Mouse (Mus musculus): ENCODE data around the gene Rpl6. TPM values are rescaled to one million over a fixed set of nuclear protein-coding genes. Genes with fewer than 3 reads are reported as not detected.

Gene Rpl6
- 1,725 to 1,892 TPM (median 1,807 TPM) in 4 replicates for total RNA-seq (2023)

DNA sequence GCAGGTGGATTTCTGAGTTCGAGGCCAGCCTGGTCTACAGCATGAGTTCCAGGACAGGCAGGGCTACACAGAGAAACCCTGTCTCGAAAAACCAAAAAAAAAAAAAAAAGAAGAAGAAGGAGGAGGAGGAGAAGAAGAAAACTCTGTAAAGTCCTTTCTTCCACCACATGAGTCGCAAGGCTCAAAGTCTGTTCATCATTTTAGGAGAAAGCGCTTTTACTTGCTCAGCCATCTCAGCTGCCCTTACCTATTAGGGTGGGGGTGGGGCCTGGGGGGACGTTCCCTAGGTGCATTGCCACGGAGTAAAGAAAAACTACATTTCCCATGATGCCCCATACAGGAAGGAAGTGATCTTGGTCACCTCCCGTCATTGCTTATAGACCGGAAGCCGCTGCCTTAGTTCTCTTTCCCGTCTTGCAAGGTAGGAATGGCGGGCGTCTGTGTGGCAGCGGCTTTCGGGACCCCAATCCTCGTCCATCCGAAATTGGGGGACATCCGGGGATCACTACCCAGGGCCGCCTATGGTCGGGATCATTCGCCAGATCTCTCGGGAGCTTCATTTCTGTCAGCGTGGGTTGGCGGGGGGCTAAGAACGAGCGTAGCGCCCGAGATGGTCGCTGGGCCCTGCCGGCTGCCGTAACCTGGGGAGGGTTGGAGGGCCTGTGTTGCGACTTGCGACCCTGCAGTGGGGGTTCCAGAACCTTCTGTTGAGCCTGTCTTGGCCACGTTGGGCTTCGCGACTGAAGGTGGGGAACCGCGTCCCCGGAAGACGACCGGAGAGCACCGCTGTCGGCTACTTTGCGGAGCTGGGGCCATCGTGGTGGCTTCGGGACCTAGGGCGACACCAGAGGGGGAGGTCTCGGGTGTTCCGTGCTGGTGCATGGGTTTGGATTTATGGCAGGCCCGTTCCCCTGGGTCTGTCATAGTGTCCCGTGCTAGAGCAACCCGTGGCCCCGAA is at the start of gene Rpl6:
Rpl6 (plus strand) TSS at position 350 of the 958 bp plus-strand sequence.

DNA sequence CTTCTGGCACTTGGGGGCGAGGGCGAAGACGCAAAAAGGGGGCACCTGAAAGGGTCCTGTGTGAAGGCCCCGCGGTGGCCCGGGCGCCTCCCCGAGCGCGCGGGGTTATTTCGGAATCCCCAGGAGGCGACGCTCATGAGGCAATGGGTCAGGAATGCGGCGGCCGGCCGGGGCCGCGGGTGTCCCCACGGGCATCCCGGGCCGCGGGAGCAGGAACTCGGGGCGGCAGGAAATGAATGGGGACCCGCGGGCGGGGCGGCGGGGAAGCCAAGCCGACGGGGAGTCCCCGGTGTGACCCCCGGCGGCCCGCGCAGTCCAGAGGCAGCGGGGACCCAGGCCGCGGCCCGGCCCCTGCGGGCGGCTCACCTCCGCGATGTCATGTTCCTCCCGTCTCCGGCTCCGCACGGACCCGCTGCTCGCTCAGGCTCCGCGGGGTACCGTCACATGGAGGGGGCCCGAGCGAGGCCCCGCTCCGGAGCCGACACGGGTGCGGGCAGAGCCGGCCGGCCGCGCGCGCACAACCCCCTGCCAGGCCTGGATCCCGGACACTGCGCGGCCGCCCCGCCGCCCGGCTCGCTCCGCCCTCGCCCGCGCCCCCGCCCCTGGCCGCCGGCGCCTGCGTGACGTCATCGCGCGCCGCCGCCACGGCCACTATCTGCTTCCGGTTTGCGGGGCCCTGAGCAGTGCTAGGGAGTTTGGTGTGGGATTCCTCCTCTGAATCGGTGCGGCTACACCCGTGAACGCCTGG is 13.3 kb upstream of the Rpl6 start, which contains the start of gene Ptpn11:
Ptpn11 (minus strand) TSS at position 562 of the 748 bp plus-strand sequence.

DNA sequence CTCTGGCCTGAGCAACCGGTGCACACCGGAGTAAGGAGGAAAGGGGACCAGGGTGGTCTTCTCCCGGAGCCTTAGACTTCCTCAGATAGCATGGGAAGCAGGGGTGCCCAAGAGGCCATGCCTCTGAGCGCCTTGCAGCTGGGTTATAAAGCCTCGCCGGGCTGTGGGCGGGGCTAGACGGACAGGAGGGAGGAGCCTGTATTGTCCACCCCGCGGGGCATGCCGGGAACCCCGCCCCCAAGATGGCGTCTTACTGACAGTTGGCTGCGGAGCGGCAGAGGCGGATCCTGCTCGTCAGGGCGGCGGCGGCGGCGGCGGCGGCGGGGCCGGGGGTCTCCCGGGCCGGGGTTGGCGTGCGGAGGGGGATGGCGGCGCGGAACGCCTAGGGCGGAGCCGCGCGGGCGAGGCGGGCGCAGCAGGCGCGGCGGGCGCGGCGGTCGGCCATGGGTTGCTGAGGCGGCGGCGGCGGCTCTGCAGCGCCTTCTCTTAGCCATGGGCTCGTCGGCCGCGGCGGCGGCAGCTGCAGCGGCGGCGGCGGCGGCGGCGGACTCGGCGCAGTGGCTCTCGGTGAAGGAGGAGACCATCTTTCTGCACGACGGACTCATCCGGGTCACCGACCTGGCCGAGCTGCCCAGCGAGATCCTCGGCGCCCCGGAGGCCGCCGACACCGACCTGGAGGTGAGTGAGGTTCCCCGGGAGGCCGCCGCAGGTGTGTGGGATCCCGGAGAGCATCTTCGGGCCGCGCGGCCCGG is 15.9 kb downstream of the Rpl6 start, which contains the start of gene Hectd4:
Hectd4 (plus strand) TSS at position 240 of the 752 bp plus-strand sequence.

Other genes with a start within 250 kb of the Rpl6 start
- not detected in 4 replicates for gene Rph3a, start 194.4 kb upstream of the Rpl6 start, total RNA-seq (2023)
- gene Ptpn11, start 13.1 kb upstream of the Rpl6 start, total RNA-seq (2023): 35.8 to 41.2 TPM (median 38.0 TPM) in 4 replicates
- gene Hectd4, start 15.7 kb downstream of the Rpl6 start, total RNA-seq (2023): 45.3 to 58.7 TPM (median 51.9 TPM) in 4 replicates
- 71.6 to 89.6 TPM (median 78.6 TPM) in 4 replicates for gene Trafd1, start 181.2 kb downstream of the Rpl6 start, total RNA-seq (2023)
- 44.1 to 51.0 TPM (median 45.5 TPM) in 4 replicates for gene Naa25, start 193.5 kb downstream of the Rpl6 start, total RNA-seq (2023)
- gene Tmem116, start 247.4 kb downstream of the Rpl6 start, total RNA-seq (2023): 0.63 to 1.8 TPM (median 1.3 TPM) in 4 replicates
- gene Erp29, start 248.0 kb downstream of the Rpl6 start, total RNA-seq (2023): 164 to 172 TPM (median 168 TPM) in 4 replicates